Mouse (Mus musculus): ENCODE data around the gene Neurl1a. TPM values are rescaled to one million over a fixed set of nuclear protein-coding genes. Genes with fewer than 3 reads are reported as not detected.

The Neurl1a gene
- polyA plus RNA-seq, 1 experiment from 2014 or later, result 5.7 TPM

- no peak for DNase-seq (ENCODE audit: low spot score)
- Histone ChIP-seq H3K27me3 (ENCODE audit: insufficient read depth, poor library complexity, severe bottlenecking) (peaks cover 31% of the 10 kb centered on the region), H3K4me3 (no peak overlapping the region), H3K36me3 (no peaks in the 10 kb centered on the region), H3K27ac (no peak overlapping the region), H3K4me1 (replicated peaks) (no peaks in the 10 kb centered on the region; the same call in none of the 2 replicates), H3K9me3 (no peaks in the 10 kb centered on the region)
- WGBS, result 66% methylated on average over 4 of the region's 4 CpGs
These were observed 28.8 kb upstream of the Neurl1a start for GRCm38 (mm10) chr19:47149854-47150253.

GRCm38 (mm10) chr19:47151332-47152061, 27.1 kb upstream of the Neurl1a start:
- H3K36me3 ChIP-seq, result no peaks in the 10 kb centered on the region
- H3K4me1 ChIP-seq (replicated peaks), result no peaks in the 10 kb centered on the region; the same call in none of the 2 replicates
- H3K4me3 ChIP-seq, result peak overlapping the region; percentile 50
- H3K27ac ChIP-seq, result peak overlapping the region; percentile 23; the same call in 1 of the 2 replicates
- peak; percentile 22 for DNase-seq (ENCODE audit: low spot score)
- H3K27me3 ChIP-seq (ENCODE audit: insufficient read depth, poor library complexity, severe bottlenecking), result peaks cover 31% of the 10 kb centered on the region
- 25% methylated on average over 32 of the region's 32 CpGs for WGBS
- no peaks in the 10 kb centered on the region for H3K9me3 ChIP-seq

GRCm38 (mm10) chr19:47152062-47152369, 26.6 kb upstream of the Neurl1a start:
- 0 out of 2 replicates have a peak overlapping the region, but pooled peaks have one; percentile 23 for H3K27ac ChIP-seq
- WGBS, result 61% methylated on average over 12 of the region's 12 CpGs

GRCm38 (mm10) chr19:47153767-47154166, 24.9 kb upstream of the Neurl1a start:
- DNase-seq (ENCODE audit: low spot score), result no peak
- Histone ChIP-seq H3K27ac (no peak overlapping the region), H3K36me3 (no peaks in the 10 kb centered on the region)

More at GRCm38 (mm10) chr19:47152062-47152369, 26.6 kb upstream of the Neurl1a start:
- no peaks in the 10 kb centered on the region for H3K36me3 ChIP-seq
- peak overlapping the region; percentile 50 for H3K4me3 ChIP-seq
- no peaks in the 10 kb centered on the region; the same call in 1 of the 2 replicates for H3K4me1 ChIP-seq (replicated peaks)
- DNase-seq (ENCODE audit: low spot score), result no peak
- H3K27me3 ChIP-seq (ENCODE audit: insufficient read depth, poor library complexity, severe bottlenecking), result peaks cover 31% of the 10 kb centered on the region
- H3K9me3 ChIP-seq, result no peaks in the 10 kb centered on the region

GRCm38 (mm10) chr19:47157664-47158063, 21.0 kb upstream of the Neurl1a start, which contains the start of gene Calhm3:
TSS of gene Calhm3 (minus strand) at chr19:47157764.
- 81% methylated on average over 11 of the region's 11 CpGs for WGBS
- Histone ChIP-seq H3K36me3 (no peaks in the 10 kb centered on the region), H3K4me1 (replicated peaks) (no peaks in the 10 kb centered on the region)

More at GRCm38 (mm10) chr19:47153767-47154166, 24.9 kb upstream of the Neurl1a start:
- Histone ChIP-seq H3K27me3 (ENCODE audit: insufficient read depth, poor library complexity, severe bottlenecking) (peaks cover 31% of the 10 kb centered on the region), H3K4me1 (replicated peaks) (no peaks in the 10 kb centered on the region; the same call in 1 of the 2 replicates), H3K4me3 (no peak overlapping the region), H3K9me3 (no peaks in the 10 kb centered on the region)
- 87% methylated on average over 7 of the region's 7 CpGs for WGBS

GRCm38 (mm10) chr19:47161669-47162068, 17.0 kb upstream of the Neurl1a start:
- H3K36me3 ChIP-seq, result no peaks in the 10 kb centered on the region
- H3K9me3 ChIP-seq, result no peaks in the 10 kb centered on the region
- no peak overlapping the region for H3K27ac ChIP-seq
- H3K4me3 ChIP-seq, result no peak overlapping the region
- WGBS, result 69% methylated on average over 4 of the region's 4 CpGs
- no peaks in the 10 kb centered on the region for H3K27me3 ChIP-seq (ENCODE audit: insufficient read depth, poor library complexity, severe bottlenecking)
- peaks cover 5% of the 10 kb centered on the region for H3K4me1 ChIP-seq (replicated peaks)
- DNase-seq (ENCODE audit: low spot score), result no peak

More at GRCm38 (mm10) chr19:47157664-47158063, 21.0 kb upstream of the Neurl1a start, which contains the start of gene Calhm3:
- Histone ChIP-seq H3K27ac (no peak within 1 kb of the TSS), H3K4me3 (no peak within 1 kb of the TSS), H3K27me3 (ENCODE audit: insufficient read depth, poor library complexity, severe bottlenecking) (peaks cover 4% of the 10 kb centered on the region), H3K9me3 (no peaks in the 10 kb centered on the region)
- no peak for DNase-seq (ENCODE audit: low spot score)

- Histone ChIP-seq H3K36me3 (no peaks in the 10 kb centered on the region), H3K4me3 (no peak overlapping the region), H3K27me3 (ENCODE audit: insufficient read depth, poor library complexity, severe bottlenecking) (no peaks in the 10 kb centered on the region), H3K27ac (no peak overlapping the region), H3K4me1 (replicated peaks) (peaks cover 18% of the 10 kb centered on the region), H3K9me3 (no peaks in the 10 kb centered on the region)
- WGBS, result 90% methylated on average over 6 of the region's 6 CpGs
- DNase-seq (ENCODE audit: low spot score), result no peak
These were observed 15.4 kb upstream of the Neurl1a start for GRCm38 (mm10) chr19:47163176-47163744.

- Histone ChIP-seq H3K4me3 (no peak overlapping the region), H3K27ac (peak overlapping the region; percentile 74; the same call in 1 of the 2 replicates), H3K27me3 (ENCODE audit: insufficient read depth, poor library complexity, severe bottlenecking) (no peaks in the 10 kb centered on the region; the same call in 1 of the 2 replicates), H3K9me3 (no peaks in the 10 kb centered on the region), H3K4me1 (replicated peaks) (peaks cover 24% of the 10 kb centered on the region), H3K36me3 (no peaks in the 10 kb centered on the region)
- DNase-seq (ENCODE audit: low spot score), result peak; percentile 42
- WGBS, result 21% methylated on average over 3 of the region's 3 CpGs
These were observed 11.9 kb upstream of the Neurl1a start for GRCm38 (mm10) chr19:47166758-47167157.

- H3K9me3 ChIP-seq, result no peaks in the 10 kb centered on the region
- no peaks in the 10 kb centered on the region for H3K36me3 ChIP-seq
- no peaks in the 10 kb centered on the region; the same call in 1 of the 2 replicates for H3K27me3 ChIP-seq (ENCODE audit: insufficient read depth, poor library complexity, severe bottlenecking)
- H3K27ac ChIP-seq, result peak overlapping the region; percentile 3; the same call in 1 of the 2 replicates
- 57% methylated on average over 7 of the region's 7 CpGs for WGBS
- no peak overlapping the region for H3K4me3 ChIP-seq
- DNase-seq (ENCODE audit: low spot score), result no peak
- peaks cover 24% of the 10 kb centered on the region for H3K4me1 ChIP-seq (replicated peaks)
These were observed 10.9 kb upstream of the Neurl1a start for GRCm38 (mm10) chr19:47167617-47168214.

- WGBS, result 9% methylated on average over 13 of the region's 13 CpGs
- H3K4me3 ChIP-seq, result peak overlapping the region; percentile 27
- no peaks in the 10 kb centered on the region for H3K36me3 ChIP-seq
- DNase-seq (ENCODE audit: low spot score), result peak; percentile 43
- H3K9me3 ChIP-seq, result no peaks in the 10 kb centered on the region
- no peaks in the 10 kb centered on the region; the same call in 1 of the 2 replicates for H3K27me3 ChIP-seq (ENCODE audit: insufficient read depth, poor library complexity, severe bottlenecking)
- peaks cover 24% of the 10 kb centered on the region for H3K4me1 ChIP-seq (replicated peaks)
- H3K27ac ChIP-seq, result peak overlapping the region; percentile 29; the same call in 1 of the 2 replicates
These were observed 10.4 kb upstream of the Neurl1a start for GRCm38 (mm10) chr19:47168223-47168622.

GRCm38 (mm10) chr19:47168793-47169412, 9.7 kb upstream of the Neurl1a start:
- DNase-seq (ENCODE audit: low spot score), result peak; percentile 86
- H3K4me3 ChIP-seq, result peak overlapping the region; percentile 27; the same call in 1 of the 2 replicates
- H3K9me3 ChIP-seq, result no peaks in the 10 kb centered on the region

GRCm38 (mm10) chr19:47174515-47174914, 4.1 kb upstream of the Neurl1a start:
- Histone ChIP-seq H3K36me3 (no peaks in the 10 kb centered on the region), H3K27ac (no peak overlapping the region), H3K4me3 (no peak overlapping the region), H3K4me1 (replicated peaks) (peaks cover 14% of the 10 kb centered on the region), H3K27me3 (ENCODE audit: insufficient read depth, poor library complexity, severe bottlenecking) (peaks cover 44% of the 10 kb centered on the region), H3K9me3 (no peaks in the 10 kb centered on the region)
- WGBS, result 59% methylated on average over 3 of the region's 3 CpGs
- peak; percentile 20 for DNase-seq (ENCODE audit: low spot score)

More at GRCm38 (mm10) chr19:47168793-47169412, 9.7 kb upstream of the Neurl1a start:
- no peaks in the 10 kb centered on the region; the same call in 1 of the 2 replicates for H3K27me3 ChIP-seq (ENCODE audit: insufficient read depth, poor library complexity, severe bottlenecking)
- H3K27ac ChIP-seq, result 0 out of 2 replicates have a peak overlapping the region, but pooled peaks have one; percentile 29
- WGBS, result 31% methylated on average over 11 of the region's 11 CpGs
- H3K4me1 ChIP-seq (replicated peaks), result peaks cover 24% of the 10 kb centered on the region
- no peaks in the 10 kb centered on the region for H3K36me3 ChIP-seq

Measured in hindbrain, embryonic 10.5 days (tissue).